Mouse (Mus musculus) kidney, adult 9 months (tissue): Measurements from ENCODE around the gene Tcta.

ENCODE experiments used
- DNase-seq: peaks from one replicate; pipeline ENCODE4 v3.0.0; 2022

Gene Tcta

DNA sequence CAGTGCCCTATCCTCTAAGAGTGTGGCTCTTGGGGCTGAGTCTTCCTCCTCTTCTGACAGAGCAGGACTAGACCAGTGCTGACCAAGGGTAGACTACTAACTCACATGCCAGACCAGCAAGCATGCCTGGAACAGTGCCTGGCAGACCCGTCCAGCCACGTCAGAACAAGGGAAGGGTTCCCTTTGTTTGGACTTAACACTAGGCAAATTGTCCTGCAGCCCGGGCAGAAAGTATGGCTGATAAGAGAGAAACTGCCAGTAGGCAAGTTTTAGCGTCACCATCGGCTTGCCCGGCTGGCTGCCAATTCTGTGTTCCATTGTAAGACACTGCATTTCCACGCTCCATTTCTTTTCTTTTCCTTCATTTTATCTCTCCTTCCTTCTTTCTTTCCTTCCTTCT is 38.3 kb downstream of the Tcta start:
- no peak for DNase-seq

DNA sequence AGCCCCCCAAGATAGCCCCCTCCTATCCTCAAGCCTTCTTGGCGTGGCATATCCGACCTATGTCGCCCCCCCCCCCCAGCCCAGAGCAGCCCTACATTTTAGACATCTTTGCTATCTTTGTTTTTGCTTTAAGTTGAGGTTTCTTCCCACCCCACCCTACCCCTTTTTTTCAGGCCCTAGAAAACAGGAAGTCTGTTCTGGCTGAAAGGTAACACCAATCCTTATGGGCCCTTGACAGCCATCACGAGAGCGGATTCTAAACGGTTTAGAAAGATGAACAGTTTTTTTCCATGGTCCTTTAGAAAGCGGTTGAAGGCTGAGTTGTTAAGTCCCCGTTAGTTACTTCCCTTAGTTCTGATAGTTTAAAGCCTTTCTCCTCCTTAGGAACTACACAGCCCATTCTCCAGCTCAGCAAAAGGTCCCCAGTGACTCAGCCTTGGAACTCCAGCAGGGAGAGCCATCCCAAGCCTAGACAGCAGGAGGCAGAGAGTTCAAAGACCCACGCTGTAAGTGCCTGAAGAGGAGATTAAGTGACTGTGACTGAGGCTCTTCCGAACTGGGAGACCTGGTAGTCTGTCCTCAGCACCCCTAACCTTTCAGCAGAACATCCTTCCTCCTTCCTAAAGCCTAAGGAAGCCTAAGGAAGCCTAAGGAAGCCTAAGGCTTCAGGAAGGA is 39.6 kb downstream of the Tcta start:
- no peak for DNase-seq

DNA sequence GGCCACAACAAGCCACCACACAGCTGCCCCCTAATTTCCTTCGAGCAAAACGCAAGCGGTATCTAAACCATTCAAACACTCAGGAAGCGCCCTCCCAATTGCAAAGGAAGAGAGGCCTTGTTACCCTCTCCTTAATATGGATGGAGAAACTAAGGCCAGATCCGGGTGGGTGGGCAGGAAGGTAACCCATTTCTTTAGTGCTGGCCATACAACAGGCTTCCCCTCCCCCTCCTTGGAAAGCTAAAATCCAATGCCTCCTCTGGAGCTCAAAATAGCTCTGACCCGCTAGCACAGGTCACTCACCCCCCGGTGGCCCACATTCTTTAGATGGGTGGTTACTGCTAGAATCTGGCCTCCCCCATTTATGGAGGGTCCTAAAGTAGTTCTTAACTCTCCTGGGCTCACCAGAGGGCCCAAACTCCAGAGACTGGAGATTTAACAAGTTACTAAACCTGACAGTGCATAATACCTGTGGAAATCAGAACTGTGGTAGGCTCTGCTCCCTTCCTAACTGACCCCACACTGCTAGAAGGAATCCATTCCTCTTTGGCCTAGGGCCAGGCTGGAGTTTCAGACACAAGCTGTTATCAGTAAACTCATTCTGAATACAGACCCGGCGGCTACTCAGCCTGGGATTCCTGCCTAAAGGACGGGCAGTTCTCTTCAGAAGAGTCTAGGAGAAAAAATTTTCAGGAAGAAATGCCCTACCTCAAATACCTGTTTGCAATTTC is 41.6 kb downstream of the Tcta start:
- DNase-seq: peak; percentile 76

DNA sequence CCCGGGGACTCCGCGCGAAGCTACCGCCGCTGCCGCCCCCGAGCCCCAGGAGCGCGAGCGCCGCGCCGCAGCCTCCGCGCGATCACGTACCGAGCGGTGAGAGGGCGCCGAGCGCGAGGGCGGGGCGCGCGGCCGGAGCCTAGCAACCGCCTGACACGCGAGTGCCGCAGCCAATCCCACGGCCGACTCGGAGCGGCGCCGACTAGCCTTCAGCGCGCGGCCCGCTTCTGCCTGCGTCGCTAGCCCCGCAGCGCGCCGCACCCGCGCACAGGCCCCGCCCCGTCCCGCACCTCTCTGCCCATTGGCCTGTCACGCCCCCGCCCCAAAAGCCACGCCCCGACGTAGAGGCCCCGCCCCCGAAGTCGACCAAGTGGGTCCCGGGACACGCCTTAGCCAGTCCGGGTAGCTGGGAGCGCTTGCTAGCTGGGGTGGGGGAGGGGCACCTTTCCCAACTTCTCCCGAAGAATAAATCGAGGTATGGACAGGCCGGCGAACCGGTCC is 42.2 kb downstream of the Tcta start, which contains the start of gene Dag1:
Dag1 (minus strand) TSS at position 269 of the 501 bp plus-strand sequence.
- peak; percentile 98 for DNase-seq

GRCm38 (mm10) chr9:108263131-108263681 is 42.8 kb downstream of the Tcta start:
- DNase-seq: no peak

GRCm38 (mm10) chr9:108262494-108263049 is 43.4 kb downstream of the Tcta start:
- DNase-seq: no peak

DNA sequence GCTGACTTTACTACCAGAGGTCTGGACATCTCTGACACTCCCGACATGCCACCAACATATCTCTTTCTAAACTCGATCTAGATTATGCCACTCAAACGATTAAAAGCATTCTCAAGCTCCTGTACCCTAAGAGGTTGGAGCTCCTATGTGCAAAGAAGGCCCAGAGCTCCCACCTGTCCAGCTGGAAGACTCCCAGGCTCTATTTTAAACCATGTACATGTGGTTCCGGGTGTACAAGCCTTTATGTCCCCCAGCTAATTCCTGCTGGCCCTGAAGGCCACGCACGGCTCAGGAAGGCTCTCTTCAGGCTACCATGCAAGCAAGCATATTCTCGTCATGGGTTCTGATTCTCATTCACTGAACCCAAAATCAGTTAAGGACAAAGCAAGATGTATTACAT is 44.1 kb downstream of the Tcta start:
- DNase-seq: no peak

- DNase-seq: no peak
Observed at GRCm38 (mm10) chr9:108260526-108260925, 45.4 kb downstream of the Tcta start.
